Mouse (Mus musculus): ENCODE measurements around the gene Adh6a.

Gene Adh6a

GRCm38 (mm10) chr3:138312965-138313364, at the start of gene Adh6a:
Gene Adh6a, plus strand, starts transcription at chr3:138313286.
- no peak for DNase-seq (ENCODE audit: low read depth)

GRCm38 (mm10) chr3:138264648-138265047, 48.4 kb upstream of the Adh6a start:
- DNase-seq (ENCODE audit: low read depth): no peak

- no peak for DNase-seq (ENCODE audit: low read depth)
Observed at GRCm38 (mm10) chr3:138270507-138270906, 42.6 kb upstream of the Adh6a start.

- DNase-seq (ENCODE audit: low read depth): no peak
Observed at GRCm38 (mm10) chr3:138271297-138271696, 41.8 kb upstream of the Adh6a start.

GRCm38 (mm10) chr3:138273080-138273479, 40.0 kb upstream of the Adh6a start:
- DNase-seq (ENCODE audit: low read depth): no peak

GRCm38 (mm10) chr3:138275100-138275499, 38.0 kb upstream of the Adh6a start:
- DNase-seq (ENCODE audit: low read depth): no peak

DNA sequence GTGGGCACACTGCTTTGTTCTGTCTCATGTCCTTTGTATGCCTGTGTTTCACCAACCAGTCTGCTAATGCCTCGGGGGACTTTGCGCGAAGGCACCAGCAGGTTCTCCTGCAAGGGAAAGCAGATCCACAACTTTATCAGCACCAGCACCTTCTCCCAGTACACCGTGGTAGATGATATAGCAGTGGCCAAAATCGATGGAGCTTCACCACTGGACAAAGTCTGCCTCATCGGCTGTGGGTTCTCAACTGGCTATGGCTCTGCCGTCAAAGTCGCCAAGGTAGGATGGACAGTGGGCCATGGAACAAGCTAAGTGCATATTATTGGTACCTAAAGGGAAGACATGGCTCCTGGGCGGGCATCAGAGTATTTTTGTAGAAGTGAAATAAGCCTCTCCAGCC, 30.5 kb upstream of the Adh6a start:
- DNase-seq (ENCODE audit: low read depth): no peak

GRCm38 (mm10) chr3:138283831-138284230, 29.3 kb upstream of the Adh6a start:
- no peak for DNase-seq (ENCODE audit: low read depth)

- DNase-seq (ENCODE audit: low read depth): no peak
Observed at GRCm38 (mm10) chr3:138285986-138286385, 27.1 kb upstream of the Adh6a start.

DNA sequence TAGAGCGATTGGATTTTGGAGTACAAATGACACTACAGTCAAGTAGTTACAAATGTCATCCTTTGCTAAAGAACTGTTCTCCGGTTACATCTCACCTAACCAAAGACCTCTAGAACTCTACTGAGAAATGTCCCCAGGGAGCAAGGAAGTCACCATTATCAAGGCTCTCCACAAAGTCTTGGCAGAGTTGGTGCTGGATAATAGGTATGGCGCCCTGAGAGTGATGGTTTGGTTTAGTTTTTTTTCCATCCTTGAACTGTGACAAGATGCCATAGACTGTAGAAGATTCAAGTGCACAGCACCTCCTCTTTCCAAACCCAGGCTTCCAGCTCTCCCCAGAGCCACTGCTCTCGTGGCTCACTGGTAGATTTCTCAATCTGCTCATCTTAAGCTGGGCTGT, 25.4 kb upstream of the Adh6a start:
- DNase-seq (ENCODE audit: low read depth): no peak

DNA sequence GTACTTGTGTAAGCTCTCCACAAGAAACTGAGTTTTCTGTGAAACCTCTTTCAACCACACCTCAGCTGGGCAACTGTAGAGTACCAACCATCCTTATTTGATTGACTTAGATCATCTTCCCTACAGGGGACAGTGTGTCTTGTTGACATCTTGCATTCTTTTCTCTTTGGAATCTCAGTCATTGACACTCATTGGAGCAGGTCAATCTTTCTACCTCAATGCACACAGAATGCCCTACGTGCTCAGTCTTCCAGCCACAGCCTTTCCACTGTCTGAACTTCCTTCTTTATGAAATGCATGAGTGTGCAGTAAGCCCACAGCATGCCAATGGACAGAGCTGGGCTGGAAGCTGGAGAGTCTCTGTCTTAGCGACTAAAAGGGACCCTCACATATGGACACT, 22.4 kb upstream of the Adh6a start:
- no peak for DNase-seq (ENCODE audit: low read depth)

DNA sequence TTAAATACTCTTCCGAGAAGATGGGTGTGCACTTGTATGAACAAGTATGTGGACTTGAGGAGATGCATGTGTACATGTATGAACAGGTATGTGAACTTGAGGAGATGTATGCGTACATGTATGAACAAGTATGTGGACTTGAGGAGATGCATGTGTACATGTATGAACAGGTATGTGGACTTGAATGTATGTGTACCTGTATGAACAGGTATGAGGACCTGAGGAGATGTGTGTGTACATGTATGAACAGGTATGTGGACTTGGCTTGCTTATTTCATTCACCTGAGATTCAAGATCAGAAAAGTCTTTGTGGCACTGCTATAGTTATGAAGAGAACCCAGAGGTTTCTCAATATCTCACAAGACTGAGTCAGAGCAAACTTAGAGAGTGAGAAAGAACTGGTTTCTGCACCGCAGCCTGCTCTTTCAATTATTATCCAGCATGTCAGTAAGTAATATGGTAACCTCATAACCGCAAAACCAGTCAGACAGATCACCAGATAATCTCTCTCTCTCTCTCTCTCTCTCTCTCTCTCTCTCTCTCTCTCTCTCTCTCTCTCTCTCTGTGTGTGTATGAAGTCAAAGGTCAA, 21.5 kb upstream of the Adh6a start:
- no peak for DNase-seq (ENCODE audit: low read depth)

DNA sequence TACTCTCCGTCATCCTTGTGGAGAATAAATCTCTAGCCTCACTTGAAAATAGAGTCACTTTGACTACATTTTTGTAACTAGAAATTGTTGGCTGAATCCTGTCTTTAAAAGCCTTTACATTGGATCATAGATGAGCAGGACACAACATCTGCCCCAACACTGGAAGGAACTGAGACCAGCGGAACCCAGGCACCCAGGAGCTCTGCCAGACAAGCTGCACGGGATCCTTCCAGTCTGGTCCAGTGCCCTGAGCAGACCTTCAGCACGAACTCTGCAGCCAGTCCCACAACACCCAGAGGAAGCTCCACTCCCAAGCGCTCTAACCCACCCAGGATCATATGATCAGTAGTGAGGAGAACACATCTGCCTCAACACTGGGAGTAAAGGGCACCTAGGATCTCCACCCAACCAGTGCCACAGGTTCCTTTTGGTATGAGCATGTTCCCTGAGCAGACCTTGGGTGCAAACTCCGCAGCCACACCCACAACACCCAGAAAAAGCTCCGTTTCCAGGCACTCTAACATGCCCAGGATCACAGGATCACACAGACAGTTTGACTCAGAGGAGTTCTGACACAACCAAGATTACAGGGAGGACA, 19.7 kb upstream of the Adh6a start:
- DNase-seq (ENCODE audit: low read depth): no peak

DNA sequence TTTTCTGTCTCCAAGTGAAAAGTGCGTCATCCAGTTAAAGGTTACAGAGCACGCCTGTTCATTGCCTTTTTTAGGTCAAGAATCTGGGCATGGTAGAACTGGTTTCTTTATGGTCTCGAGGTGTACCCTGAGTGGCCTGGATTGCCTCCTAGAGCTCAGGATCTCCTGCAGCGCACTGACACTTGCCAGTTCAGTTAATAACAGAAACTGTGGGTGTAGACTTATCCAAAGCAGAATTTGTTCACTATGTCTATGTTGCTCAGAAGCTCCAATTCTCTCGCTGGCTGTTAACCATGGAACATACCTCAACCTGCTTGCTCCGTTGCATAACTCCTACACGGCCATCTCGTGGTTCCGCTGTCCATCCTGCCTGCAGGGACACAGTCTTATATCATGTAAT, 13.0 kb upstream of the Adh6a start:
- DNase-seq (ENCODE audit: low read depth): no peak

DNA sequence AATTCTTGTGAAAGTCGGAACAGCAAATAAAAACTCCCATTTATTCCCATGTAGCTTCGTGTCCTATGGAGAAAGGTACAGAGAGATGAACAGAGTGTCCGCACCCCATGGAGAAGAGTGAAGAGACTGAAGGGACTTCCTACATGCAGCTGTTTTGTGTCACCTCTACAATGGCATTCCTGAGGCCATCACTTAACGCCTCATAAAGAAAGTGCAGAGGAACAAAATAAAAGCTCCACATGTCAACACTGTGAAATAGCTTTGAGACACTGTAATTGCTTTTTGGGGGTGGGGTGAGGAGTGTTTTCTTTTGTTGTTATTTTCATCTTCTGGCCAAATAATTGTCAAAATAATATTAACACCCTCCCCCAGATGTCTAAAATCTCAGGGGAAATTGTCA, 10.4 kb upstream of the Adh6a start:
- no peak for DNase-seq (ENCODE audit: low read depth)

DNA sequence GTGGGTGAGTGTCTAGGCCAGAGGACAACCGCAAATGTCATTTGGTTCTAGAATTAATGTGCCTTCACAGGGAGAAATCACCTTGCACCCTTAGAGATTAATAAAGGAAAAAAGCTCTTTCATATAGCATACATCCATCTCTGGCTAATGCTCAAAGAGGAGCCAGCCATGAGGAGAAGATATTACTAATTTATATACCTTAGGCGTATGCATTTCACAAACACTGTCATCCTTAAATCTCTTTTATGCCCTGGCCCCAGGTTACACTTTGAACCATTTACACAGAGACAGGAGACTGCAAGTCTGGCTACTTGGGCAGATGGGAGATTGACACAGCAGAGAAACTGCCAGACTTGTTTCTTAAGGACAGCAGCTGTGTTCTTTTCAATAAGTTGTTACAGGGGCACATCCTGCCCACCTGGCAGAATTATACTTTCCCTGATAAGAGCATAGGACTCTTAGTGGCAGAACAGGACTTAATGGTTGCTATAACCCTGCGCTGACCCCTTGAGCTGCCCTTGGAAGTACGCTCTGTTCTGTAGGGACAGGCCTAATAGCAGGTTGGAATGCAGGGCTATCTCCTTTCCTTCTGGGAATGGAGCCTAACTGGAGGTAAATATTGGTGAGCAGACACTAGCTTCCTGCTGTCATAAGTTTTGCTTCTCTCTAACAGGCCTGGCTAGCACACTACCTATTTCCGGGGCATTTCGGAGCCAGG, 9.2 kb upstream of the Adh6a start:
- DNase-seq (ENCODE audit: low read depth): no peak

DNA sequence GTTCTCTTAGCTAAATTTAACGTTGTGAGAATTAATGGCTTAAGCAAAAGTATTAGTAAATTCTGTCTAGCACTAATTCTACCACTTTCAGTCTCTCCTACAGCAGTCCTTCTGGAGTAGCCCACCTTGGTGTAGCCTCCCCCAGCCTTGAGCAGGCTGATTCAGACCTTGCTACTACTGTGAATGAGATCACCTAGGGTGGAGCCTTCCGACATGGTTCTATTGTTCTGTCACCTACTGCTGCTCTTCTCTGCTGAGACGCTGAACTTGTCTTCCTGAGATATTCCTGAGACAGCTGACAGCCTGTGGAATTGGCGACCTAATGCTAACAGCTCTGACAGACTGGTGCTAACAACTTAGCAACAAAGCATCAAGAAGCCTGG, 8.6 kb upstream of the Adh6a start:
- DNase-seq (ENCODE audit: low read depth): no peak

GRCm38 (mm10) chr3:138305486-138306289, 7.4 kb upstream of the Adh6a start:
- no peak for DNase-seq (ENCODE audit: low read depth)

DNA sequence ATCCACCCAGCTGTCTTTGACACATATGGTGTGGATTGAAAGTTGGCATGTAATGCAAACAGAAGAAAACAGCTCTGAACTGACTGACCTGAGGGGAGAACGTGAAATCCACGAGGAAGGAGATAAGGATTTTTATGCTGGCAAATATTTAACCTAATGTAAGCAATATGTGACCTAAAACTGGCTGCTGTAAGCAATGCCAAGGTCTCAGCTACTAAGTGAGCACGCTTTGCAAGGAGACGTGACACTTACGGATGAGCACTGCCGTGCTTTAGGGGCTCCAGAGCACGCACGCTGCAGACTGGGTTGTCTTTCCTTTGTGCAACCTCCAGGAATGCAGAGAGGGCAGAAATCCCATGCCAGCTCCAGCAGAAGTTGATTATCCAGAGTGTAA, 6.8 kb upstream of the Adh6a start:
- DNase-seq (ENCODE audit: low read depth): no peak

- DNase-seq (ENCODE audit: low read depth): no peak
Observed at GRCm38 (mm10) chr3:138309910-138310309, 3.2 kb upstream of the Adh6a start.

- DNase-seq (ENCODE audit: low read depth): no peak
Observed at GRCm38 (mm10) chr3:138311015-138311414, 2.1 kb upstream of the Adh6a start.

- no peak for DNase-seq (ENCODE audit: low read depth)
Observed at GRCm38 (mm10) chr3:138316908-138317472, 3.9 kb downstream of the Adh6a start.

DNA sequence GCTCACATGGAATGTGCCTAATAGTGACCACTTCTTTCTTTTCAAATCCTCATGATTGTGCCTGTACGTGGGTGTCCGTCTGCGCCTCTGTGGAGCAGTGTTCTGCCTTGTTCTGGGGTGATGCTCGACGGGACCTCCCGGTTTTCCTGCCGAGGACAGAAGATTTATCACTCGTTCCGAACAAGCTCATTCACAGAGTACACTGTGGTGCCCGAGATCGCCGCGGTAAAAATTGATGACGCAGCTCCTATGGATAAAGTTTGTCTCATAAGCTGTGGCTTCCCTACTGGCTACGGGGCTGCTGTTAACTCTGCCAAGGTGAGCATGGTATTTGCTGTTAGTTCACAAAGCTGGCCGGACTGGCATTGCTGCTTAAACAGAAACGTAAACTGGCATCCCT, 11.9 kb downstream of the Adh6a start:
- no peak for DNase-seq (ENCODE audit: low read depth)
